Mouse (Mus musculus) heart, adult 2 months (tissue): ENCODE results near the gene Rap1gap2. TPM values are rescaled to one million over a fixed set of nuclear protein-coding genes. Genes with fewer than 3 reads are reported as not detected.

ENCODE experiments used
- DNase-seq, 2 experiments: peaks; one replicate each; pipeline ENCODE4 v3.0.0; 2021
- H3K27ac ChIP-seq: fragments of 200-600 bp; 2 replicates; pipeline ENCODE4 v1.8.1; 2022
- H3K27me3 ChIP-seq: fragments of 200-500 bp; 2 replicates; pipeline ENCODE4 v1.6.1; 2012; ENCODE audit warnings: mild to moderate bottlenecking, low read length, inconsistent platforms, mixed read lengths; ENCODE audit not compliant: control insufficient read depth, insufficient read depth
- H3K36me3 ChIP-seq: fragments of 200-500 bp; 2 replicates; pipeline ENCODE4 v1.6.1; 2012; ENCODE audit warnings: low read length, inconsistent platforms; ENCODE audit not compliant: control insufficient read depth, insufficient read depth
- H3K4me1 ChIP-seq: fragments of 200-500 bp; 2 replicates; pipeline ENCODE4 v1.6.1; 2011; ENCODE audit warnings: low read length; ENCODE audit not compliant: control insufficient read depth, insufficient read depth
- H3K4me3 ChIP-seq: fragments of 200-600 bp; 2 replicates; pipeline ENCODE4 v1.8.1; 2022
- H3K79me2 ChIP-seq: fragments of 200-500 bp; replicated peaks from 2 replicates; pipeline ENCODE4 v1.6.1; 2012; ENCODE audit warnings: mild to moderate bottlenecking, inconsistent platforms, low read length, moderate library complexity, mixed read lengths; ENCODE audit not compliant: control insufficient read depth, insufficient read depth
- H3K9ac ChIP-seq: fragments of 200-500 bp; 2 replicates; pipeline ENCODE4 v1.6.1; 2012; ENCODE audit warnings: low read depth, mild to moderate bottlenecking, control low read depth, inconsistent platforms, low read length, mixed read lengths
- CTCF ChIP-seq: fragments of 200-600 bp; IDR thresholded peaks from 2 replicates; pipeline ENCODE4 v1.8.1; 2022; ENCODE audit warnings: antibody characterized with exemption, mild to moderate bottlenecking, moderate library complexity
- EP300 ChIP-seq: fragments of 200-500 bp; IDR thresholded peaks from 2 replicates; pipeline ENCODE4 v1.6.1; 2011; ENCODE audit warnings: low read depth, low read length, control low read depth; ENCODE audit not compliant: insufficient read depth
- POLR2A ChIP-seq: fragments of 200-500 bp; IDR thresholded peaks from 2 replicates; pipeline ENCODE4 v1.6.1; 2011; ENCODE audit warnings: mild to moderate bottlenecking, low read depth, low read length, control low read depth; ENCODE audit not compliant: insufficient read depth
- WGBS: fragments of 180-500 bp; shearing (Covaris S2); methylation state at CpG from one replicate; pipeline ENCODE4 v1.1.7; 2018; 5-methylcytosine and 5-hydroxymethylcytosine counted together
- intact Hi-C: fragments of 180-260 bp; cut with DNase I; formaldehyde crosslinking; loops from one replicate; pipeline ENCODE4 v1.15.1; 2025
- polyA plus RNA-seq: library from polyadenylated mRNA; depleted of rRNA; stranded (reverse); fragments of >200 nt; gene quantifications from 2 replicates; pipeline ENCODE4 v1.2.3, GENCODE M21; 2012
- total RNA-seq, 2 experiments: library from RNA; stranded (reverse); gene quantifications; 2 replicates each; pipeline ENCODE4 v1.2.3; 2021

The Rap1gap2 gene
- total and polyA plus RNA-seq, 3 experiments = 43.9 to 88.9 (median 82.7) TPM

- WGBS = 1% methylated on average over 29 of the region's 29 CpGs
These were observed 88.7 kb downstream of the Rap1gap2 start for GRCm38 (mm10) chr11:74521981-74522486.

GRCm38 (mm10) chr11:74520201-74520600 lies 90.5 kb downstream of the Rap1gap2 start:
- TF ChIP-seq CTCF (no peak), POLR2A (no peak), EP300 (no peak)
- Histone ChIP-seq H3K9ac (no peak overlapping the region), H3K4me3 (no peak overlapping the region), H3K27ac (no peak overlapping the region), H3K79me2 (peaks cover 1% of the 10 kb centered on the region; the same call in 1 of the 2 replicates), H3K27me3 (no peaks in the 10 kb centered on the region), H3K4me1 (peaks cover 3% of the 10 kb centered on the region), H3K36me3 (no peaks in the 10 kb centered on the region)
- no peak for DNase-seq
- 85% methylated on average over 3 of the region's 3 CpGs for WGBS
- intact Hi-C loops = loop anchor here (5.0 kb wide), 1 partner anchor 118 kb away; no protein-coding TSS in a partner anchor

More at GRCm38 (mm10) chr11:74521981-74522486, 88.7 kb downstream of the Rap1gap2 start:
- intact Hi-C loops = loop anchor here (5.0 kb wide), 1 partner anchor 120 kb away; no protein-coding TSS in a partner anchor
- TF ChIP-seq POLR2A (no peak), CTCF (no peak), EP300 (no peak)
- Histone ChIP-seq H3K27me3 (no peaks in the 10 kb centered on the region), H3K4me1 (peaks cover 8% of the 10 kb centered on the region), H3K9ac (peak overlapping the region; percentile 79), H3K36me3 (no peaks in the 10 kb centered on the region), H3K4me3 (peak overlapping the region; percentile 41), H3K27ac (peak overlapping the region; percentile 80), H3K79me2 (peaks cover 1% of the 10 kb centered on the region; the same call in 1 of the 2 replicates)
- peak; percentile 52 to 56 for DNase-seq

GRCm38 (mm10) chr11:74516112-74516511 lies 94.6 kb downstream of the Rap1gap2 start:
- peaks cover 1% of the 10 kb centered on the region; the same call in 1 of the 2 replicates for H3K79me2 ChIP-seq
- no peaks in the 10 kb centered on the region for H3K27me3 ChIP-seq
- no peak overlapping the region for H3K27ac ChIP-seq
- H3K4me3 ChIP-seq = no peak overlapping the region
- H3K36me3 ChIP-seq = no peaks in the 10 kb centered on the region
- no peak overlapping the region for H3K9ac ChIP-seq
- H3K4me1 ChIP-seq = peaks cover 2% of the 10 kb centered on the region; the same call in 1 of the 2 replicates
- no peak for DNase-seq
- intact Hi-C loops = no loop called here
- TF ChIP-seq CTCF = no peak
- TF ChIP-seq EP300 = no peak
- no peak for TF ChIP-seq POLR2A
- WGBS = 80% methylated on average over 5 of the region's 5 CpGs

- Histone ChIP-seq H3K9ac (no peak overlapping the region), H3K27ac (peak overlapping the region; percentile 41; the same call in 1 of the 2 replicates), H3K27me3 (no peaks in the 10 kb centered on the region), H3K4me1 (peaks cover 3% of the 10 kb centered on the region; the same call in 1 of the 2 replicates), H3K79me2 (peaks cover 1% of the 10 kb centered on the region; the same call in 1 of the 2 replicates), H3K36me3 (no peaks in the 10 kb centered on the region), H3K4me3 (no peak overlapping the region)
- no peak for TF ChIP-seq EP300
- TF ChIP-seq POLR2A = no peak
- no peak for TF ChIP-seq CTCF
- 40% methylated on average over 3 of the region's 3 CpGs for WGBS
- peak in 1 of 2 experiments; percentile 45 for DNase-seq
- intact Hi-C loops = no loop called here
These were observed 95.7 kb downstream of the Rap1gap2 start for GRCm38 (mm10) chr11:74515046-74515445.

GRCm38 (mm10) chr11:74512595-74512994 lies 98.1 kb downstream of the Rap1gap2 start:
- no peaks in the 10 kb centered on the region for H3K27me3 ChIP-seq
- no peak overlapping the region for H3K27ac ChIP-seq
- 91% methylated on average over 10 of the region's 10 CpGs for WGBS
- H3K4me1 ChIP-seq = peaks cover 3% of the 10 kb centered on the region; the same call in 1 of the 2 replicates
- no peak for TF ChIP-seq POLR2A
- no peak for TF ChIP-seq CTCF
- TF ChIP-seq EP300 = no peak
- no peaks in the 10 kb centered on the region for H3K36me3 ChIP-seq
- no peaks in the 10 kb centered on the region for H3K79me2 ChIP-seq
- intact Hi-C loops = no loop called here
- DNase-seq = no peak
- H3K4me3 ChIP-seq = no peak overlapping the region
- no peak overlapping the region for H3K9ac ChIP-seq

GRCm38 (mm10) chr11:74506275-74506674 lies 104.4 kb downstream of the Rap1gap2 start:
- WGBS = 81% methylated on average over 6 of the region's 6 CpGs
- intact Hi-C loops = no loop called here

More at GRCm38 (mm10) chr11:74506275-74506674, 104.4 kb downstream of the Rap1gap2 start:
- DNase-seq = no peak
- Histone ChIP-seq H3K4me1 (peaks cover 3% of the 10 kb centered on the region; the same call in 1 of the 2 replicates), H3K79me2 (no peaks in the 10 kb centered on the region), H3K4me3 (no peak overlapping the region), H3K9ac (no peak overlapping the region), H3K27me3 (no peaks in the 10 kb centered on the region), H3K27ac (no peak overlapping the region), H3K36me3 (no peaks in the 10 kb centered on the region)
- TF ChIP-seq POLR2A (no peak), CTCF (no peak), EP300 (no peak)
